Mouse (Mus musculus) midbrain, embryonic 10.5 days (tissue): ENCODE results near the gene Gp1bb. TPM values are rescaled to one million over a fixed set of nuclear protein-coding genes. Genes with fewer than 3 reads are reported as not detected.

ENCODE experiments used
- DNase-seq: peaks from one replicate; pipeline ENCODE4 v3.0.0-alpha.2; 2017; ENCODE audit warnings: low spot score
- H3K27ac ChIP-seq: fragments of 300-500 bp; sonication (generic); replicated peaks from 2 replicates; pipeline ENCODE4 v1.5.1; 2016; ENCODE audit warnings: mild to moderate bottlenecking
- H3K27me3 ChIP-seq: fragments of 300-500 bp; sonication (generic); 2 replicates; pipeline ENCODE4 v1.6.1; 2016; ENCODE audit warnings: low read depth, mild to moderate bottlenecking; ENCODE audit not compliant: poor library complexity, severe bottlenecking
- H3K36me3 ChIP-seq: fragments of 300-500 bp; sonication (generic); 2 replicates; pipeline ENCODE4 v1.6.1; 2016; ENCODE audit warnings: mild to moderate bottlenecking, moderate library complexity
- H3K4me1 ChIP-seq: fragments of 300-500 bp; sonication (generic); 2 replicates; pipeline ENCODE4 v1.6.1; 2016
- H3K4me3 ChIP-seq: fragments of 300-500 bp; sonication (generic); 2 replicates; pipeline ENCODE4 v1.5.1; 2016; ENCODE audit warnings: mild to moderate bottlenecking, moderate library complexity
- H3K9me3 ChIP-seq: fragments of 300-500 bp; sonication (generic); replicated peaks from 2 replicates; pipeline ENCODE4 v1.6.1; 2016; ENCODE audit warnings: mild to moderate bottlenecking
- WGBS: fragments of 180-500 bp; shearing (Covaris S2); methylation state at CpG from one replicate; pipeline ENCODE4 v1.1.7; 2016; 5-methylcytosine and 5-hydroxymethylcytosine counted together
- polyA plus RNA-seq: library from polyadenylated mRNA; unstranded; fragments of >200 nt; fragmentation: Nextera tagmentation; extraction: Ambion mirVana; gene quantifications from 2 replicates; pipeline ENCODE4 v1.2.1, GENCODE M21; 2016

The Gp1bb gene
- polyA plus RNA-seq, 1 experiment from 2014 or later: 4.6 TPM

GRCm38 (mm10) chr16:18589804-18590790, 32.1 kb downstream of the Gp1bb start, which contains the start of gene Tbx1:
TSS of gene Tbx1 (minus strand) at chr16:18590671.
- peak; percentile 54 for DNase-seq
- WGBS: under 1% methylated on average over 48 of the region's 48 CpGs
- Histone ChIP-seq H3K4me3 (peak within 1 kb of the TSS; percentile 42), H3K27me3 (peaks cover 100% of the 10 kb centered on the region), H3K36me3 (no peaks in the 10 kb centered on the region), H3K9me3 (no peaks in the 10 kb centered on the region), H3K4me1 (peaks cover 60% of the 10 kb centered on the region), H3K27ac (no peak within 1 kb of the TSS; the same call in 1 of the 2 replicates)

DNA sequence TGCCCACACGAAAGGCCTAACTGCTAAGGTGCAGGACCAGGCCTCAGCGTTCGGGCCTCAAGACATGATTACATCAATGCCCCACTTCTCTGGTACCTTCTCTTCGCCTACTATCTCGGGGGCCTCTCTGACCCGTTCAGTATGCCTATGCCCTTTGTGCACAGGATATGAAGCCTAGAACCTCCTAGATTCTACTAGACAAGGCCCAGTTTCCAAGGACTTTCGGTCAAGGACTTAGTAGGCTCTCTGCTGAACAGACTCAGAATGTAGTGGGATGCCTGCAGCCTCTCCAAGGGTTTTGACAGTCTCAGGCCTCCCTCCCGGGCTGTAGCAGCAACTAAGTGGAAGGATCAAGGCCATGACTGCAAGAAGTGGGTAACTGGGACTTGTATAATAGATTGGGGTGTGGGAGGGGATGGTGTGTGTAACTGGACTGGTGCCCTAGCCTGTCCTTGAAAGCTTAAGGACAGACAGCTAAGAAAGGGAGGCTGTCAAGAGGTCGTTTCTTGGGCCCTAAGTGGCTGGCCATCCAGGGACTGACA, 33.1 kb downstream of the Gp1bb start:
- Histone ChIP-seq H3K4me3 (peak overlapping the region; percentile 41; the same call in 1 of the 2 replicates), H3K4me1 (peaks cover 61% of the 10 kb centered on the region), H3K27ac (no peak overlapping the region), H3K36me3 (no peaks in the 10 kb centered on the region), H3K9me3 (no peaks in the 10 kb centered on the region), H3K27me3 (peaks cover 100% of the 10 kb centered on the region)
- peak; percentile 28 for DNase-seq
- WGBS: 8% methylated on average over 9 of the region's 9 CpGs

DNA sequence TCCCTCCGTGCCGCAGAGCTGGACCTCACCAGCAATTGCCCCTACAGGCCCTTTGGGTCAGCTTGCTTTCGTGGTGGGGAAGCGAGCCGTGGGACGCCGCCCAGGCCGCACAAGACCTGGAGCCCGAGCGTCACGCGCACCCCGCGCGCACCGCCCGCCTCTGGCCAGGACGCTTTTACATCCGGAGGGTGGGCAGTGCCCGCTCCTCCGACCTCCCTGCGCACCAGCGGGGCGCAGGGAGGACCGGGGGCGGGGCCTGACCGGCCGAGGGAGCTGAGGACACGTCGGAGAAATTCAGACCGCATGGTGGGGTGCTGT, 33.5 kb downstream of the Gp1bb start:
- H3K4me3 ChIP-seq: peak overlapping the region; percentile 41
- no peak overlapping the region for H3K27ac ChIP-seq
- DNase-seq: no peak
- peaks cover 100% of the 10 kb centered on the region for H3K27me3 ChIP-seq
- WGBS: 2% methylated on average over 31 of the region's 31 CpGs
- H3K4me1 ChIP-seq: peaks cover 61% of the 10 kb centered on the region
- no peaks in the 10 kb centered on the region for H3K36me3 ChIP-seq
- no peaks in the 10 kb centered on the region for H3K9me3 ChIP-seq

DNA sequence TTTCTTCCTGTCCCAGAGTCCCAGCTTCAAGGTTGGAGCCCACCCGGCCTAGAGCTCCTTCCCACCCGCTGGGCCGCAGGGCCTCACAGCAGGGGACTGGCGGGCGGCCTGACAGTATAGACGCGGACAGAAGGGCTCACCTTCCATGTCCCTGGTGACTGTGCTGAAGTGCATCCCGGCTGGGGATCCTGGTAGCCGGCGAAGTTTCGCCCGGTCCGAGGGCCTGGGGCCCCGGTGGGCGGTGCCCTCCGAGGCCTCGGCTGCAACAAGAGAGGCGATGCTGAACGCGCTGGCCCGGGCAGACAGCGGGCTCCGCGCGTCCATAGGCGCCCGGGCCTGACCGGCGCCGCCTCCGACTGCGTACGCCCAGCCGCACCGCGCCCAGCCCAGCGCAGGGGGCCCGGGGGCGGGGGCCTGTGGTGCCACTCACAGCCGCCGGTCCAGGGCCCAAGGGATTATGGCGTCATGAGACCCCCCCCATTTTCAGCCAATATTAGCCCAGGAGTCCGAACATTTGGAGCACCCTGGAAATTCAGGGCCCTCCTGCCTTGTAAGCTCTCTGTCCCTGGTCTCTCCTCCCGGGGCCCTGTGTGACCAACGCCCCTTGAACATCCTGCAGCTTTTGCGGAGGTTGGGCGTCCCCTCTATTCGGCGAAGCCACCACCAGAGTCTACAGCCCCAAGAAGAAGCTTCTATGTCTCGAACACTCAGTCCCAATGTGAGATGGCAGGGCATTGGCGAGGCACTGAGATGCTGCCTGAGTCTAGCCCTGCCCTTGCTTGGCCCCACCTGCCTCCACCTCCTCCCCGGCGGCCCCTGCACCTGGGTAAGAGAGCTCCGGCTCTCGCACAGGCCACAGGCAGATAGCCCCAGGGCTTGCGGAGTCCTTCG, 34.1 kb downstream of the Gp1bb start:
- Histone ChIP-seq H3K36me3 (no peaks in the 10 kb centered on the region), H3K4me1 (peaks cover 61% of the 10 kb centered on the region), H3K27ac (no peak overlapping the region), H3K27me3 (peaks cover 100% of the 10 kb centered on the region), H3K9me3 (no peaks in the 10 kb centered on the region), H3K4me3 (peak overlapping the region; percentile 41)
- DNase-seq: peak; percentile 60
- whole genome bisulfite sequencing: under 1% methylated on average over 57 of the region's 57 CpGs

- Histone ChIP-seq H3K4me3 (peak overlapping the region; percentile 48), H3K9me3 (no peaks in the 10 kb centered on the region), H3K4me1 (peaks cover 70% of the 10 kb centered on the region), H3K36me3 (no peaks in the 10 kb centered on the region), H3K27me3 (peaks cover 100% of the 10 kb centered on the region), H3K27ac (no peak overlapping the region)
- WGBS: under 1% methylated on average over 46 of the region's 62 CpGs
- no peak for DNase-seq
Observed at GRCm38 (mm10) chr16:18586906-18587546, 35.2 kb downstream of the Gp1bb start.

- Histone ChIP-seq H3K27me3 (peaks cover 100% of the 10 kb centered on the region), H3K36me3 (no peaks in the 10 kb centered on the region), H3K4me1 (peaks cover 71% of the 10 kb centered on the region), H3K4me3 (peak overlapping the region; percentile 48), H3K9me3 (no peaks in the 10 kb centered on the region), H3K27ac (no peak overlapping the region)
- WGBS: under 1% methylated on average over 83 of the region's 83 CpGs
- peak; percentile 65 for DNase-seq
Observed at GRCm38 (mm10) chr16:18586076-18586905, 35.9 kb downstream of the Gp1bb start.

DNA sequence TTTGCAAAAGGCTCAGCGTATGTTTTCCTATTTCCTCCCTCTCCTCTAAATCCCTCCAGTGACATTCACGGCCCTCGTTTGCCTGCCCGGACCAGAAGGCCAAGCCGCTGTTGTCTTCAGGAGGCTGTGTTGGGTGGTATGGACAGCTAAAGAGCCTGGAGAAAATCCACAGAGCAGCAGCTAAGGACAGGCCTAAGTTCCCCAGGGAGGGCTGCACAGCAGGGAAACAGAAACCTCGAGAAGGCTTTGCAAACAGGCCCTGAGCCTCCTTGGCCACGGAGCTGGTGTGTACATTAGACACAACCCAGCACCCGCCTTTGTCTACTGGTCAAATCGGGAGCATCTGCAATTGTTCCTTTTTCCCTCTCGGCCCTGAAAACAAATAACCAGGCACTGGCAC, 36.5 kb downstream of the Gp1bb start:
- under 1% methylated on average over 10 of the region's 10 CpGs for WGBS
- Histone ChIP-seq H3K27me3 (peaks cover 100% of the 10 kb centered on the region), H3K4me1 (peaks cover 67% of the 10 kb centered on the region), H3K4me3 (peak overlapping the region; percentile 48), H3K36me3 (no peaks in the 10 kb centered on the region), H3K27ac (no peak overlapping the region), H3K9me3 (no peaks in the 10 kb centered on the region)
- DNase-seq: peak; percentile 60

GRCm38 (mm10) chr16:18584901-18585510, 37.2 kb downstream of the Gp1bb start:
- peaks cover 61% of the 10 kb centered on the region for H3K4me1 ChIP-seq
- DNase-seq: peak; percentile 34

DNA sequence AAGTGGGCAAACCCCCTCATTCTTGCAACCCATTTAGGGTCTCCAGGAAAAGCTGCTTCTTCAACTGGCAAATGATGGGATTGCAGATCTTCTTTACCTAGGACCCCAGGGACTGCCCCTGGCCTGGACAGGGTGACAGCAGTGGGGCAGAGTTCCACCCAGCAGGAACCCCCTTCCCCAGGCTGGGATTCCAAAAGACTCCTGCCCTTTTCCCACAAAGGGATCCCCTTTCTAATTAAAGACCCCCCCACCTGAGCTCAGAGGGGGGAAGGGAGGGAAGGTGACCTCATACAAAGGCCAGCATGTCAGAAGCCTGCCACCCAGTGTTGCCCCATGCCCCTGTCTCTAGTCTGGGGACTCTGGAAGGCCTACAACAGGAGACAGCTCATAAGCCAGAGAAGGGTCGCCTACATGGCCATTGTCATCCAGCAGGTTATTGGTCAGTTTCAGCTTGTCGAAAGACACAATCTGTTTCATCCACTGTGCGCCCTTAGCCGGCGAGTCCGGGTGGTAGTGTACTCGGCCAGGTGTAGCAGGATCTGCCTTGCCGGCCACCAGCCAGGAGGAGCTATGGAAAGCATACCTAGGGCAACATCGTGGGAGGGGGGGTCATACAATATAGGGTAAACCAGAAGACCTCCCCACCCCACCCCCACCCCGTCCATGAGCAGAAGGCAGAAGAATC, 38.4 kb downstream of the Gp1bb start:
- WGBS: 9% methylated on average over 10 of the region's 10 CpGs
- Histone ChIP-seq H3K4me1 (peaks cover 55% of the 10 kb centered on the region), H3K27me3 (peaks cover 99% of the 10 kb centered on the region), H3K36me3 (no peaks in the 10 kb centered on the region), H3K9me3 (no peaks in the 10 kb centered on the region), H3K27ac (no peak overlapping the region), H3K4me3 (no peak overlapping the region)
- DNase-seq: peak; percentile 22

More at GRCm38 (mm10) chr16:18584901-18585510, 37.2 kb downstream of the Gp1bb start:
- H3K36me3 ChIP-seq: no peaks in the 10 kb centered on the region
- peak overlapping the region; percentile 48; the same call in 1 of the 2 replicates for H3K4me3 ChIP-seq
- WGBS: 5% methylated on average over 10 of the region's 10 CpGs
- no peak overlapping the region for H3K27ac ChIP-seq
- H3K27me3 ChIP-seq: peaks cover 100% of the 10 kb centered on the region
- no peaks in the 10 kb centered on the region for H3K9me3 ChIP-seq

GRCm38 (mm10) chr16:18583169-18583568, 39.0 kb downstream of the Gp1bb start:
- no peaks in the 10 kb centered on the region for H3K36me3 ChIP-seq
- H3K27ac ChIP-seq: no peak overlapping the region
- no peak for DNase-seq
- H3K4me3 ChIP-seq: no peak overlapping the region
- peaks cover 99% of the 10 kb centered on the region for H3K27me3 ChIP-seq
- H3K4me1 ChIP-seq: peaks cover 49% of the 10 kb centered on the region
- 4% methylated on average over 10 of the region's 10 CpGs for WGBS
- H3K9me3 ChIP-seq: no peaks in the 10 kb centered on the region
